ENCODE assay signal across 10 mouse cellular contexts in genomic region chr2:11567781-11568362, GRCm38 (mm10). TPM values are rescaled to one million over a fixed set of nuclear protein-coding genes. Genes with fewer than 3 reads are reported as not detected.
DNase-seq lines count a peak whose midpoint lies in the region; ATAC-seq and TF ChIP-seq lines count a peak whose summit lies in the region.
"Had no signal": no experiment of that assay in that cellular context is flagged by ENCODE, and none has a peak within 500 bp of the region (broad histone marks: within the 10 kb centered on the region; RNA-seq: fewer than 3 reads in every experiment).

No protein-coding gene starts in this region.

- no peaks in the 10 kb centered on the region for H3K36me3 ChIP-seq in liver, adult 2 months (ENCODE audit: control insufficient read depth, insufficient read depth, low read length)
- H3K36me3 ChIP-seq in liver, embryonic 11.5 days (ENCODE audit: control insufficient read depth, insufficient read depth, low read length), result no peaks in the 10 kb centered on the region

- H3K79me2 ChIP-seq in liver, adult 2 months (ENCODE audit: control insufficient read depth, insufficient read depth, low read length), result no peaks in the 10 kb centered on the region

- no peaks in the 10 kb centered on the region for H3K9me3 ChIP-seq in liver, embryonic 11.5 days (ENCODE audit: control insufficient read depth, low read length)

- no peak overlapping the region for H3K4me3 ChIP-seq in liver, adult 2 months (ENCODE audit: insufficient read depth, low read depth, low read length)
- H3K4me3 ChIP-seq in liver, embryonic 11.5 days (ENCODE audit: low read depth, low read length), result no peak overlapping the region

- H3K4me1 ChIP-seq in liver, adult 2 months (ENCODE audit: control insufficient read depth, insufficient read depth, low read length), result no peaks in the 10 kb centered on the region
- H3K4me1 ChIP-seq in liver, embryonic 11.5 days (replicated peaks; ENCODE audit: control insufficient read depth, insufficient read depth, low read length), result no peaks in the 10 kb centered on the region; the same call in 1 of the 2 replicates

- ATAC-seq in liver, embryonic 11.5 days (replicated peaks; ENCODE audit: low FRiP score), result no peak

- TF ChIP-seq POLR2A in liver, adult 2 months (IDR thresholded peaks at IDR 0.05; ENCODE audit: extremely low read depth, insufficient read depth, low read length), result no peak

- peak; percentile 43; the same call in 1 of the 2 replicates for TF ChIP-seq CTCF in liver, adult 2 months (IDR thresholded peaks at IDR 0.05; ENCODE audit: low read depth, low read length)

- no peak overlapping the region for H3K4me2 ChIP-seq in liver, embryonic 11.5 days

- H3K27me3 ChIP-seq in liver, adult 2 months (ENCODE audit: control insufficient read depth, insufficient read depth, low read length), result no peaks in the 10 kb centered on the region
- no peaks in the 10 kb centered on the region for H3K27me3 ChIP-seq in liver, embryonic 11.5 days (replicated peaks; ENCODE audit: control insufficient read depth, insufficient read depth, low read length)

- no peak overlapping the region for H3K9ac ChIP-seq in liver, adult 2 months (ENCODE audit: low read depth, low read length)
- no peak overlapping the region for H3K9ac ChIP-seq in liver, embryonic 11.5 days (ENCODE audit: low read depth, low read length)

- H3K27ac ChIP-seq in liver, adult 2 months (replicated peaks; ENCODE audit: insufficient read depth, low read depth, low read length), result no peak overlapping the region
- no peak overlapping the region for H3K27ac ChIP-seq in liver, embryonic 11.5 days (ENCODE audit: low read depth, low read length)

- DNase-seq in cerebellum, postnatal 36 days, result peak; percentile 21
- DNase-seq in cerebellum, adult 9-10 months, result no peak
- DNase-seq in liver, adult 2 months (ENCODE audit: extremely low read depth, low read depth, low spot score), result peak; percentile 52
- DNase-seq in liver, embryonic 11.5 days (ENCODE audit: low spot score), result no peak
- peak; percentile 39 for DNase-seq in c-Kit-positive CD71-positive TER-119-negative erythroid progenitor cells, embryonic 14.5 days (ENCODE audit: low read depth)
- peak; percentile 42 for DNase-seq in lung, postnatal 10 days
- DNase-seq in testis, postnatal 14 days (ENCODE audit: low spot score), result peak; percentile 49
- DNase-seq in left cerebral cortex, adult 8-10 months (ENCODE audit: low spot score in 2 of 2), result no peak

- WGBS in liver, adult 2 months, result 56% methylated on average over 4 of the region's 4 CpGs
- 53% methylated on average over 4 of the region's 4 CpGs for WGBS in liver, embryonic 11.5 days

RNA-seq across cellular contexts. Expression of gene Pfkfb3, which starts 14.0 kb away (rescaled TPM):
- total RNA-seq in liver, adult 2 months (2014; rRNA removed), result 6.3 and 10.2 TPM in 2 replicates
- polyA plus RNA-seq in liver, adult 2 months (2012; rRNA removed), result 2.3 and 5.1 TPM in 2 replicates
- 17.5 and 20.3 TPM in 2 replicates for polyA plus RNA-seq in liver, embryonic 11.5 days (2014; fragmentation: Nextera tagmentation; extraction: Ambion mirVana)
- total RNA-seq in left cerebral cortex, adult 8-10 months (2022), result 10 to 100 TPM; 28.1 to 40.4 (median 30.9) TPM

RNA-seq across cellular contexts. Expression of gene Rbm17, which starts 36.1 kb away (rescaled TPM):
- total RNA-seq in liver, adult 2 months (2014; rRNA removed), result 49.7 and 73.6 TPM in 2 replicates
- 19.5 and 21.6 TPM in 2 replicates for polyA plus RNA-seq in liver, adult 2 months (2012; rRNA removed)
- polyA plus RNA-seq in liver, embryonic 11.5 days (2014; fragmentation: Nextera tagmentation; extraction: Ambion mirVana), result 176 and 179 TPM in 2 replicates
- total RNA-seq in left cerebral cortex, adult 8-10 months (2022), result 10 to 100 TPM; 80.0 to 96.6 (median 86.5) TPM

RNA-seq across cellular contexts. Expression of gene Gm17490, which starts 58.2 kb away (rescaled TPM):
- total RNA-seq in liver, adult 2 months (2014; rRNA removed), result not detected in 2 replicates
- not detected in 2 replicates for polyA plus RNA-seq in liver, adult 2 months (2012; rRNA removed)
- not detected in 2 replicates for polyA plus RNA-seq in liver, embryonic 11.5 days (2014; fragmentation: Nextera tagmentation; extraction: Ambion mirVana)
- not detected for total RNA-seq in left cerebral cortex, adult 8-10 months (2022)
- total RNA-seq: gastrocnemius, postnatal 4 days had no signal
- polyA plus RNA-seq: lung, embryonic 16.5 days had no signal

Comparison
In these comparisons a context has a peak if more than half of its experiments do, and no peak if none do; other contexts are left out.
1. DNase-seq: peak in cerebellum, postnatal 36 days (2 of 2), liver, adult 2 months (single experiment), c-Kit-positive CD71-positive TER-119-negative erythroid progenitor cells, embryonic 14.5 days (single experiment), lung, postnatal 10 days (single experiment) and testis, postnatal 14 days (single experiment); none in cerebellum, adult 9-10 months (single experiment), liver, embryonic 11.5 days (single experiment) and left cerebral cortex, adult 8-10 months (0 of 2).